Mouse (Mus musculus): ENCODE measurements around the gene Tcaim. TPM values are rescaled to one million over a fixed set of nuclear protein-coding genes. Genes with fewer than 3 reads are reported as not detected.

Gene Tcaim
- 7.1 and 7.6 TPM in 2 replicates for polyA plus RNA-seq (2012; rRNA removed)

DNA sequence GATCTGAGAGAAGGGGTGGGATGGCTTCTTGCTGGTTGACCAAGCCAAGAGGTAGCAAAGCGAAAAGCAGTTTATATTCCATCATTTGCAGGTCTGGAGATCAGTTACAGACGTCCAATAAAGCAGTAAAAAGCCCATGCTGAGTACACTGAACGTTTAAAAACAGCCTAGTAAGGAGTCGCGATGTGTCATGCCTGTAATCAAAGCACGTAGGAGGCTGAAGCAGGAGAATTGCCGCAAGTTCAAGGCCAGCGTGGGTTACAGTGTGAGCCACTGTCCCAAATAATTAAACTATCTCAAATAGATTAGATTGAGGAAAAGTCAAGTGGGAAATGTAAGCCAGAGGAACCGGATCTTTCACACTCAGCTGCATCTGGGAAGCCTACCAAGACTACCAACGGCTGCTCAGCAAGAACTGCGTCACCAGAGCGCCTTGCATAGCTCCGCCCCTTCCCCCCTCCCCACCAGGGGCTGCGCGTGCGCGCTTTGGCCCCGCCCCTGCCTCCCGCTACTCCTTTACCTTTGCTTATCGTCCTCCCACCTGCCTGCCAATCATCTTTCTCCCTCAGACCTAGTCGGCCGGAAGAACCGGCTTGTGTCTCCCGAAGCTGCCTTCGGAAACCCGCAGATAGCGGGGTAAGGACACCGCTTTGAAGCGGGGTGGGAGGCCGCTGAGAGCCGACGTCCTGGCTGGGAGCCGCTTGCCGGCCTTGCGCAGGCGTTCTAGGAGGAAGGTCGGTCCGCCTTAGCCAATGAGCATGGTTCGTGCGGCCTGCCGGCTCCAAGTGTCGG is at the start of gene Tcaim:
Tcaim (plus strand) TSS at position 487 of the 792 bp plus-strand sequence.

DNA sequence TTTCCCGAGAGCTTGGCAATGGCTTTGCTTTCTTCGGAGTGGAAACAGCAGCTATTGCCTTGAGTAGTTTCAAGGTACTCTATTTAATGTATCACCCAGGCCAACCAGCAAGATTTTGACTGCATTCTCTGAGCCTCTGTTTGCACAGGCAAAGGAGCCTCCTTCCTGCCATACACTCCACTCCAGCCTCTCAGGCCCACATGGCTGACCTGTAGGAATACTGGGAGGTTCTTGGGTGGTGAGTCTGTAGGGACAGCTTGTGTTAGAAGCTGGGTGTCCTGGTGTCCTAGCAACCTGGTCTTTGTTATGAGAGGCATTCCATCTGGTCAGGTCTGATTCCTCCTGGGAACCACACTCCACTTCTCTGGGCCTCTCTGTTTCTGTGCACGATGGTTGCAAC is 38.4 kb downstream of the Tcaim start, which contains the start of gene Gm35549:
Gm35549 (minus strand) TSS at position 276 of the 400 bp plus-strand sequence.

DNA sequence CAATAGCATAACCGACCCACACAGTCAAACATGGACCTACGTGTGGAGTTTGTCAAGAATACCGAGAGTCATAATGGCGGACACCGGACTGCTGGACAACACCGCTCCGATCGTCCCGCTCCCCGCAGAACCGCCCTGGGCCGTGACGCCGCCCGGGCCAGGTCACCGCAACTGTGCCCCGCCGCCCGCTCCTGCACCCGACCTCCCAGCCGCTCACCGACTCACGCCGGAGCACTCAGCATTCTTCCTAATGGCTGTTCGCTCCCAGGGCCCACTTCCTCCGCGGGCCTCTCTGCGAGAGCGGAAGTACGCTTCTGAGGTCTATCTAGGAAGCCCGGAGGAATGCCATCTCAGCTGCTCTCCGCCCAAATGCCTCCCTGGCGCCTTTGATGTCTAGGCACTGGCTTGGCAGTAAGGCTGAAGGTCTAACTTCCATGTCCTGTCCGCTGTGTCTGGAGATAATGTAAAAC is 60.4 kb downstream of the Tcaim start, which contains the start of gene Zfp445:
Zfp445 (minus strand) TSS at position 310 of the 470 bp plus-strand sequence.

DNA sequence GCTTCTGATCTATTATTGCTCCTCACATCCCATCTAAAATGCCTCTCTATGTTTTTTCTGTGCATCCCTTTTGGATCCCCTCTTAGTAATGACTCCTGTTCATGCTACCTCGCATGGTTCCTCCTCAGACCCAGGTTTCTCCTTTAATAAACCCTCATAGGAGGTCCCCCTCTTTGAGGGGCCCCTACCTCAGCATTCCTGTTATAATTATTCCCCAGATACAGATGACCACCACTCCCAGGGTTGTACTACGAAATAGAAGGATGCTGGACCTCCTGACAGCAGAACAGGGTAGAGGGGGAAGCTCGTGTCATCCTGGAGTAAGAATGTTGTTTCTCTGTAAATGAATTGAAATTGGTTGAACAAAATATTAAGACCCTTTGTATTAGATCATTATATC is 80.0 kb downstream of the Tcaim start, which contains the start of gene Zkscan7:
Zkscan7 (plus strand) TSS at position 301 of the 400 bp plus-strand sequence.

Other genes with a start within 250 kb of the Tcaim start
- 0.01 TPM in 1 of 2 replicates, not detected in the other for gene Topaz1, start 58.2 kb upstream of the Tcaim start, polyA plus RNA-seq (2012; rRNA removed)
- gene Gm35549, start 38.5 kb downstream of the Tcaim start, polyA plus RNA-seq (2012; rRNA removed), result not detected in 2 replicates
- 186 and 197 TPM in 2 replicates for gene Zfp445, start 60.5 kb downstream of the Tcaim start, polyA plus RNA-seq (2012; rRNA removed)
- gene Zkscan7, start 80.1 kb downstream of the Tcaim start, polyA plus RNA-seq (2012; rRNA removed), result 5.5 and 5.9 TPM in 2 replicates
- 8.4 and 9.6 TPM in 2 replicates for gene Zfp105, start 117.5 kb downstream of the Tcaim start, polyA plus RNA-seq (2012; rRNA removed)
- 21.4 and 22.0 TPM in 2 replicates for gene 1110059G10Rik, start 145.5 kb downstream of the Tcaim start, polyA plus RNA-seq (2012; rRNA removed)
- gene Kif15, start 145.5 kb downstream of the Tcaim start, polyA plus RNA-seq (2012; rRNA removed), result 7.3 and 8.7 TPM in 2 replicates
- 23.3 and 24.8 TPM in 2 replicates for gene Tmem42, start 215.8 kb downstream of the Tcaim start, polyA plus RNA-seq (2012; rRNA removed)
- 0.52 and 0.60 TPM in 2 replicates for gene Tgm4, start 229.2 kb downstream of the Tcaim start, polyA plus RNA-seq (2012; rRNA removed)

Data from central nervous system, embryonic 18 days (tissue).